Mouse (Mus musculus) liver, embryonic 14.5 days (tissue): ENCODE results near the gene Zfp64. TPM values are rescaled to one million over a fixed set of nuclear protein-coding genes. Genes with fewer than 3 reads are reported as not detected.

Source experiments
- ATAC-seq: fragments of 200-750 bp; cut with Nextera tagmentation; 2 replicates; pipeline ENCODE4 v1.8.0; 2017; ENCODE audit warnings: moderate number of reproducible peaks, mild to moderate bottlenecking, moderate library complexity; ENCODE audit not compliant: insufficient read depth
- DNase-seq, 3 experiments: peaks; one replicate each; pipeline ENCODE4 v3.0.0-alpha.2; 2012 to 2013; ENCODE audit warnings: low read depth in 3 of 3, low spot score in 3 of 3
- H3K27ac ChIP-seq: fragments of 300-500 bp; sonication (generic); 2 replicates; pipeline ENCODE4 v1.5.1; 2014; ENCODE audit warnings: moderate library complexity, mild to moderate bottlenecking, control low read depth, inconsistent platforms
- H3K27me3 ChIP-seq: fragments of 300-500 bp; sonication (generic); 2 replicates; pipeline ENCODE4 v1.6.1; 2014; ENCODE audit warnings: mild to moderate bottlenecking, low read length, moderate library complexity; ENCODE audit not compliant: control insufficient read depth, insufficient read depth
- H3K36me3 ChIP-seq: fragments of 300-500 bp; sonication (generic); replicated peaks from 2 replicates; pipeline ENCODE4 v1.6.1; 2014; ENCODE audit warnings: low read depth; ENCODE audit not compliant: control insufficient read depth, insufficient read depth
- H3K4me1 ChIP-seq, 2 experiments: fragments of 200-500 bp in 1 of 2; fragments of 300-500 bp in 1 of 2; sonication (generic) in 1 of 2; replicated peaks; 2 replicates each; pipeline ENCODE4 v1.6.1; 2012 to 2014; ENCODE audit warnings: antibody characterized with exemption in 1 of 2, inconsistent platforms in 1 of 2, low read length in 1 of 2; ENCODE audit not compliant: control insufficient read depth in 2 of 2, insufficient read depth in 2 of 2
- H3K4me2 ChIP-seq: fragments of 300-500 bp; sonication (generic); 2 replicates; pipeline ENCODE4 v1.6.1; 2014; ENCODE audit warnings: low read depth, mild to moderate bottlenecking, control low read depth, moderate library complexity
- H3K4me3 ChIP-seq, 2 experiments: fragments of 200-500 bp in 1 of 2; fragments of 300-500 bp in 1 of 2; sonication (generic) in 1 of 2; 2 replicates each; pipeline ENCODE4 v1.5.1; 2012 to 2014; ENCODE audit warnings: low read depth in 2 of 2, low read length in 2 of 2, mild to moderate bottlenecking in 2 of 2, control low read depth in 1 of 2, inconsistent platforms in 1 of 2, moderate library complexity in 1 of 2; ENCODE audit not compliant: insufficient read depth in 1 of 2
- H3K9ac ChIP-seq: fragments of 300-500 bp; sonication (generic); replicated peaks from 2 replicates; pipeline ENCODE4 v1.6.1; 2014; ENCODE audit warnings: mild to moderate bottlenecking, control low read depth, moderate library complexity
- H3K9me3 ChIP-seq: fragments of 300-500 bp; sonication (generic); 2 replicates; pipeline ENCODE4 v1.6.1; 2016; ENCODE audit warnings: low read length, mixed read lengths; ENCODE audit not compliant: control insufficient read depth
- CTCF ChIP-seq: IDR thresholded peaks from 2 replicates; pipeline ENCODE4 v1.5.1; 2016; ENCODE audit warnings: antibody characterized with exemption, low read depth, control low read depth
- EP300 ChIP-seq: IDR thresholded peaks from 2 replicates; pipeline ENCODE4 v1.6.1; 2016; ENCODE audit warnings: antibody characterized with exemption, low read depth
- WGBS: fragments of 180-500 bp; shearing (Covaris S2); extraction: QIAGEN DNeasy Blood & Tissue Kit; methylation state at CpG from one replicate; pipeline ENCODE4 v1.1.7; 2014; ENCODE audit not compliant: insufficient replicate concordance; 5-methylcytosine and 5-hydroxymethylcytosine counted together
- polyA plus RNA-seq, 2 experiments: library from polyadenylated mRNA; depleted of rRNA in 1 of 2; stranded (reverse) in 1 of 2; unstranded in 1 of 2; fragments of >200 nt; fragmentation: Nextera tagmentation in 1 of 2; extraction: Ambion mirVana in 1 of 2; gene quantifications; 2 replicates each; pipeline versions ENCODE4 v1.2.1 to v1.2.3; 2012 to 2014

Zfp64 gene
- polyA plus RNA-seq, 2 experiments = 7.1 to 7.2 TPM

DNA sequence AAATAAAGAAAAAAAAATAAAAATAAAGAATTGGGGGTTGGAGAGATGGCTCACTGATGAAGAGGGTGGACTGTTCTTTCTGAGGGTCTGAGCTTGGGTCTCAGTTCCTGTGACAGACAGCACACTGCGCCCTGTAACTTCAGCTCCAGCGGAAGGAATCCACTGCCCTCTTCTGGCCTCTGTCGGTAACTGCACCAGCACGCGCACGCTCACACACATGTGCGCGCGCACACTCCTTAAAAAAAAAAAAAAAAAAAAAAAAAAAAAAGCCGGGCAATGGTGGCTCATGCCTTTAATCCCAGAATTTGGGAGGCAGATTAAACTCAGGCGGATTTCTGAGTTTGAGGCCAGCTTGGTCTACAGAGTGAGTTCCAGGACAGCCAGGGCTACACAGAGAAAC is 24.4 kb upstream of the Zfp64 start:
- ATAC-seq (no peak), DNase-seq (peak in 2 of 3 experiments; percentile 16 to 20)
- Histone ChIP-seq H3K9me3 (no peaks in the 10 kb centered on the region), H3K27me3 (no peaks in the 10 kb centered on the region), H3K4me2 (peak overlapping the region; percentile 32), H3K4me1 (no peaks in the 10 kb centered on the region), H3K9ac (no peak overlapping the region), H3K36me3 (no peaks in the 10 kb centered on the region), H3K4me3 (no peak overlapping the region; a peak in 1 of 4 replicates), H3K27ac (no peak overlapping the region)
- WGBS = 64% methylated on average over 11 of the region's 11 CpGs
- TF ChIP-seq EP300 (no peak), CTCF (peak; percentile 66)

- Histone ChIP-seq H3K36me3 (no peaks in the 10 kb centered on the region), H3K4me2 (no peak overlapping the region), H3K27ac (no peak overlapping the region), H3K9ac (no peak overlapping the region), H3K27me3 (no peaks in the 10 kb centered on the region), H3K4me3 (no peak overlapping the region), H3K9me3 (no peaks in the 10 kb centered on the region), H3K4me1 (no peaks in the 10 kb centered on the region)
- WGBS = 43% methylated on average over 9 of the region's 9 CpGs
- TF ChIP-seq EP300 (no peak), CTCF (no peak)
- ATAC-seq (no peak), DNase-seq (no peak)
Observed at GRCm38 (mm10) chr2:168978031-168978430, 22.6 kb upstream of the Zfp64 start.

DNA sequence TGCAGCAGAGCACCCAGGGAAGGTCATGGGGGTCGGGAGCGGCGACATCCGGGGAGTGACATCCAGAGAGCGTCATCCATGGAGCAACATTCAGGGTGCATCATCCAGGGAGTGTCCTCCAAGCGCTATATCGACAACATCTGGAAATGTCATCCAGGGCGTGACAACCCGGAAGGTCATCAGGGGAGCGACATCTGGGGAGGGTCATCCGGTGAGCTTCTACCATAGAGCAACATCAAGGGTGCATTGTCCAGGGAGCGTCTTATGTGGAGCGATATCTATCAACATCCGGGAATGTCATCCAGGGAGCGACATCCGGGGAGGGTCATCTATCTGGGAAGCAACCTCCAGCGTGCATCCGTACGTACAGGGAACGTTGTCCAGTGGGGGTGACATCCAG is 14.7 kb upstream of the Zfp64 start:
- no peak for TF ChIP-seq EP300
- TF ChIP-seq CTCF = no peak
- no peaks in the 10 kb centered on the region for H3K9me3 ChIP-seq
- no peak overlapping the region for H3K4me3 ChIP-seq
- H3K4me1 ChIP-seq = no peaks in the 10 kb centered on the region
- no peak overlapping the region for H3K4me2 ChIP-seq
- no peak overlapping the region for H3K9ac ChIP-seq
- no peaks in the 10 kb centered on the region for H3K27me3 ChIP-seq
- whole genome bisulfite sequencing = 84% methylated on average over 20 of the region's 20 CpGs
- no peak overlapping the region for H3K27ac ChIP-seq
- ATAC-seq (no peak), DNase-seq (no peak)
- H3K36me3 ChIP-seq = no peaks in the 10 kb centered on the region

GRCm38 (mm10) chr2:168968136-168968925 is 12.9 kb upstream of the Zfp64 start:
- Histone ChIP-seq H3K27me3 (no peaks in the 10 kb centered on the region), H3K4me1 (no peaks in the 10 kb centered on the region), H3K36me3 (no peaks in the 10 kb centered on the region), H3K27ac (no peak overlapping the region), H3K4me2 (no peak overlapping the region), H3K4me3 (no peak overlapping the region), H3K9me3 (no peaks in the 10 kb centered on the region), H3K9ac (no peak overlapping the region)
- no peak for DNase-seq
- no peak for TF ChIP-seq CTCF
- no peak for TF ChIP-seq EP300
- no peak for ATAC-seq
- WGBS = 65% methylated on average over 12 of the region's 12 CpGs

DNA sequence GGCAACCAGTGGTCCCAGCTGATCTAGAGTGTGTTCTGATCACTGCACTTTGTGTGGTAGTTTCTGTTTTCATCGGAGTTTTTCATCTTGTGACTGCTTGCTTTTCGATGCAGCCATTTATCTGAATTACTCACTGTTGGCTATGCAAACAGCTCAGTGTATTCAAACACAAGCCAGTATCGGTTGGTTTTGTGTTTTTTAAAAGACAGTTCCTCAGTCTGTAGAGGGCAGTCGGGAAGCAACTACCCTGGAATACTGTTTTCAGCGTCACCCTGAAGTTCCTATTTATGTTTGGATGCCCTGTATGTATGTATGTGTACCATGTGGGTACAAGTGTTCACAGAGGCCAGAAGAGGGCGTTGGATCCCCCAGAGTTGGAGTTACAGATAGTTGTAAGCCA is 11.1 kb upstream of the Zfp64 start:
- ATAC-seq (no peak), DNase-seq (no peak)
- Histone ChIP-seq H3K36me3 (no peaks in the 10 kb centered on the region), H3K4me3 (no peak overlapping the region), H3K4me1 (no peaks in the 10 kb centered on the region), H3K27me3 (no peaks in the 10 kb centered on the region), H3K27ac (no peak overlapping the region), H3K9ac (no peak overlapping the region), H3K9me3 (no peaks in the 10 kb centered on the region), H3K4me2 (no peak overlapping the region)
- WGBS = 51% methylated on average over 6 of the region's 6 CpGs
- TF ChIP-seq CTCF (no peak), EP300 (no peak)
